Mouse (Mus musculus) spleen, adult 2 months (tissue): Measurements from ENCODE around the gene Nol4l.

Experiments
- CTCF ChIP-seq: fragments of 200-500 bp; IDR thresholded peaks from 2 replicates; pipeline ENCODE4 v1.5.1; 2011; ENCODE audit warnings: mild to moderate bottlenecking, inconsistent platforms; ENCODE audit not compliant: insufficient read depth, insufficient read length, insufficient replicate concordance; ENCODE audit errors: extremely low read depth
- POLR2A ChIP-seq: fragments of 200-500 bp; IDR thresholded peaks from 2 replicates; pipeline ENCODE4 v1.6.1; 2011; ENCODE audit warnings: low read depth, low read length, inconsistent platforms

GRCm38 (mm10) chr2:153526850-153527530 lies 2.8 kb downstream of the Nol4l start:
- TF ChIP-seq CTCF (no peak), POLR2A (no peak)
